Mouse (Mus musculus): ENCODE data around the gene Nfil3. TPM values are rescaled to one million over a fixed set of nuclear protein-coding genes. Genes with fewer than 3 reads are reported as not detected.

The Nfil3 gene
- polyA plus RNA-seq, 1 experiment from 2014 or later = 22.5 TPM

- Histone ChIP-seq H3K4me2 (peak overlapping the region; percentile 99), H3K27ac (peak overlapping the region; percentile 94), H3K27me3 (peaks cover 10% of the 10 kb centered on the region; the same call in 1 of the 2 replicates), H3K9ac (peak overlapping the region; percentile 80), H3K9me3 (replicated peaks) (no peaks in the 10 kb centered on the region), H3K4me1 (peaks cover 49% of the 10 kb centered on the region), H3K4me3 (replicated peaks) (peak overlapping the region; percentile 96), H3K36me3 (no peaks in the 10 kb centered on the region)
- WGBS = under 1% methylated on average over 77 of the region's 77 CpGs
- peak; percentile 69 for ATAC-seq (replicated peaks; ENCODE audit: low FRiP score)
Observed at GRCm38 (mm10) chr13:52980211-52980950, 492 bp downstream of the Nfil3 start.

- H3K27me3 ChIP-seq = peaks cover 10% of the 10 kb centered on the region; the same call in 1 of the 2 replicates
- no peaks in the 10 kb centered on the region for H3K36me3 ChIP-seq
- peak overlapping the region; percentile 80 for H3K9ac ChIP-seq
- peak overlapping the region; percentile 99 for H3K4me2 ChIP-seq
- ATAC-seq (replicated peaks; ENCODE audit: low FRiP score) = no peak
- WGBS = under 1% methylated on average over 22 of the region's 22 CpGs
- peak overlapping the region; percentile 96 for H3K4me3 ChIP-seq (replicated peaks)
- H3K27ac ChIP-seq = peak overlapping the region; percentile 94
- peaks cover 55% of the 10 kb centered on the region for H3K4me1 ChIP-seq
- no peaks in the 10 kb centered on the region for H3K9me3 ChIP-seq (replicated peaks)
Observed at GRCm38 (mm10) chr13:52979331-52980051, 1.4 kb downstream of the Nfil3 start.

- under 1% methylated on average over 62 of the region's 64 CpGs for WGBS
- peak overlapping the region; percentile 66 for H3K4me3 ChIP-seq (replicated peaks)
- H3K9me3 ChIP-seq (replicated peaks) = no peaks in the 10 kb centered on the region
- no peaks in the 10 kb centered on the region for H3K36me3 ChIP-seq
- ATAC-seq (replicated peaks; ENCODE audit: low FRiP score) = 0 out of 2 replicates have a peak, but pooled peaks have one; percentile 4
- H3K27ac ChIP-seq = peak overlapping the region; percentile 59
- H3K4me1 ChIP-seq = peaks cover 55% of the 10 kb centered on the region
- H3K9ac ChIP-seq = peak overlapping the region; percentile 63
- peaks cover 9% of the 10 kb centered on the region; the same call in 1 of the 2 replicates for H3K27me3 ChIP-seq
- peak overlapping the region; percentile 99 for H3K4me2 ChIP-seq
Observed at GRCm38 (mm10) chr13:52978321-52978981, 2.4 kb downstream of the Nfil3 start.

GRCm38 (mm10) chr13:52977757-52978156 lies 3.1 kb downstream of the Nfil3 start:
- Histone ChIP-seq H3K9me3 (replicated peaks) (no peaks in the 10 kb centered on the region), H3K4me3 (replicated peaks) (peak overlapping the region; percentile 66), H3K27ac (no peak overlapping the region), H3K4me1 (peaks cover 55% of the 10 kb centered on the region), H3K27me3 (peaks cover 6% of the 10 kb centered on the region; the same call in 1 of the 2 replicates), H3K9ac (peak overlapping the region; percentile 63; the same call in 1 of the 2 replicates), H3K36me3 (no peaks in the 10 kb centered on the region), H3K4me2 (peak overlapping the region; percentile 99)
- WGBS = 31% methylated on average over 4 of the region's 4 CpGs
- ATAC-seq (replicated peaks; ENCODE audit: low FRiP score) = no peak

- no peak for ATAC-seq (replicated peaks; ENCODE audit: low FRiP score)
- H3K9ac ChIP-seq = no peak overlapping the region
- no peak overlapping the region for H3K4me3 ChIP-seq (replicated peaks)
- H3K9me3 ChIP-seq (replicated peaks) = no peaks in the 10 kb centered on the region
- 0 out of 2 replicates have a peak overlapping the region, but pooled peaks have one; percentile 18 for H3K4me2 ChIP-seq
- H3K27me3 ChIP-seq = peaks cover 6% of the 10 kb centered on the region; the same call in 1 of the 2 replicates
- WGBS = 81% methylated on average over 9 of the region's 9 CpGs
- H3K36me3 ChIP-seq = no peaks in the 10 kb centered on the region
- no peak overlapping the region for H3K27ac ChIP-seq
- H3K4me1 ChIP-seq = peaks cover 53% of the 10 kb centered on the region
Observed at GRCm38 (mm10) chr13:52977221-52977609, 3.7 kb downstream of the Nfil3 start.

- peak overlapping the region; percentile 18 for H3K4me2 ChIP-seq
- no peak overlapping the region for H3K4me3 ChIP-seq (replicated peaks)
- H3K27ac ChIP-seq = peak overlapping the region; percentile 42; the same call in 1 of the 2 replicates
- 0 out of 2 replicates have a peak overlapping the region, but pooled peaks have one; percentile 22 for H3K9ac ChIP-seq
- H3K9me3 ChIP-seq (replicated peaks) = no peaks in the 10 kb centered on the region
- no peaks in the 10 kb centered on the region for H3K36me3 ChIP-seq
- no peak for ATAC-seq (replicated peaks; ENCODE audit: low FRiP score)
- H3K27me3 ChIP-seq = peaks cover under 1% of the 10 kb centered on the region; the same call in 1 of the 2 replicates
- 32% methylated on average over 16 of the region's 16 CpGs for WGBS
- peaks cover 47% of the 10 kb centered on the region for H3K4me1 ChIP-seq
Observed at GRCm38 (mm10) chr13:52976510-52977220, 4.2 kb downstream of the Nfil3 start.

- no peak for ATAC-seq (replicated peaks; ENCODE audit: low FRiP score)
- Histone ChIP-seq H3K4me1 (peaks cover 43% of the 10 kb centered on the region), H3K9me3 (replicated peaks) (no peaks in the 10 kb centered on the region), H3K4me3 (replicated peaks) (no peak overlapping the region), H3K27ac (no peak overlapping the region), H3K4me2 (peak overlapping the region; percentile 18), H3K9ac (no peak overlapping the region), H3K27me3 (no peaks in the 10 kb centered on the region), H3K36me3 (no peaks in the 10 kb centered on the region)
- 26% methylated on average over 8 of the region's 8 CpGs for WGBS
Observed at GRCm38 (mm10) chr13:52976130-52976509, 4.8 kb downstream of the Nfil3 start.

GRCm38 (mm10) chr13:52974676-52975075 lies 6.2 kb downstream of the Nfil3 start:
- Histone ChIP-seq H3K27me3 (no peaks in the 10 kb centered on the region), H3K36me3 (no peaks in the 10 kb centered on the region), H3K27ac (no peak overlapping the region), H3K4me3 (replicated peaks) (no peak overlapping the region), H3K9me3 (replicated peaks) (no peaks in the 10 kb centered on the region), H3K4me2 (no peak overlapping the region), H3K9ac (no peak overlapping the region), H3K4me1 (peaks cover 42% of the 10 kb centered on the region)
- WGBS = 80% methylated on average over 3 of the region's 3 CpGs
- ATAC-seq (replicated peaks; ENCODE audit: low FRiP score) = no peak

GRCm38 (mm10) chr13:52973427-52973826 lies 7.4 kb downstream of the Nfil3 start:
- Histone ChIP-seq H3K27me3 (no peaks in the 10 kb centered on the region), H3K9me3 (replicated peaks) (no peaks in the 10 kb centered on the region), H3K9ac (no peak overlapping the region), H3K4me2 (no peak overlapping the region), H3K36me3 (peaks cover 5% of the 10 kb centered on the region), H3K4me3 (replicated peaks) (no peak overlapping the region), H3K4me1 (peaks cover 34% of the 10 kb centered on the region), H3K27ac (no peak overlapping the region)
- WGBS = 95% methylated on average over 10 of the region's 10 CpGs
- no peak for ATAC-seq (replicated peaks; ENCODE audit: low FRiP score)

GRCm38 (mm10) chr13:52972626-52973025 lies 8.2 kb downstream of the Nfil3 start:
- 93% methylated on average over 3 of the region's 3 CpGs for WGBS
- ATAC-seq (replicated peaks; ENCODE audit: low FRiP score) = no peak

GRCm38 (mm10) chr13:52970876-52971275 lies 10.0 kb downstream of the Nfil3 start:
- H3K9ac ChIP-seq = no peak overlapping the region
- no peak overlapping the region for H3K27ac ChIP-seq
- H3K4me2 ChIP-seq = no peak overlapping the region
- no peak for ATAC-seq (replicated peaks; ENCODE audit: low FRiP score)
- no peaks in the 10 kb centered on the region for H3K27me3 ChIP-seq
- H3K4me3 ChIP-seq (replicated peaks) = no peak overlapping the region
- H3K4me1 ChIP-seq = peaks cover 11% of the 10 kb centered on the region
- WGBS = 81% methylated on average over 6 of the region's 6 CpGs
- no peaks in the 10 kb centered on the region for H3K9me3 ChIP-seq (replicated peaks)
- peaks cover 29% of the 10 kb centered on the region for H3K36me3 ChIP-seq

More at GRCm38 (mm10) chr13:52972626-52973025, 8.2 kb downstream of the Nfil3 start:
- H3K4me2 ChIP-seq = no peak overlapping the region
- no peak overlapping the region for H3K9ac ChIP-seq
- peaks cover 13% of the 10 kb centered on the region for H3K36me3 ChIP-seq
- H3K27me3 ChIP-seq = no peaks in the 10 kb centered on the region
- no peak overlapping the region for H3K4me3 ChIP-seq (replicated peaks)
- no peaks in the 10 kb centered on the region for H3K9me3 ChIP-seq (replicated peaks)
- peaks cover 28% of the 10 kb centered on the region for H3K4me1 ChIP-seq
- H3K27ac ChIP-seq = no peak overlapping the region

All from kidney, embryonic 15.5 days (tissue).